Mouse (Mus musculus) embryonic fibroblast, embryonic 13.5 days (primary cell): ENCODE measurements around the gene Aire. TPM values are rescaled to one million over a fixed set of nuclear protein-coding genes. Genes with fewer than 3 reads are reported as not detected.

Experiments used
- H3K27ac ChIP-seq: 2 replicates; pipeline ENCODE4 v1.5.1; 2012; ENCODE audit warnings: low read length, control low read depth, inconsistent platforms; ENCODE audit not compliant: insufficient read depth
- H3K4me1 ChIP-seq: 2 replicates; pipeline ENCODE4 v1.6.1; 2011; ENCODE audit warnings: low read length; ENCODE audit not compliant: control insufficient read depth, insufficient read depth
- H3K4me3 ChIP-seq: 2 replicates; pipeline ENCODE4 v1.5.1; 2011; ENCODE audit warnings: mild to moderate bottlenecking, control low read depth, low read length; ENCODE audit not compliant: insufficient read depth
- CTCF ChIP-seq: IDR thresholded peaks from 2 replicates; pipeline ENCODE4 v1.5.1; 2011; ENCODE audit warnings: mild to moderate bottlenecking, control low read depth, low read length, moderate library complexity, borderline replicate concordance; ENCODE audit not compliant: insufficient read depth
- POLR2A ChIP-seq: IDR thresholded peaks from 2 replicates; pipeline ENCODE4 v1.6.1; 2011; ENCODE audit warnings: low read depth, mild to moderate bottlenecking, control low read depth, low read length, moderate library complexity
- polyA plus RNA-seq: library from polyadenylated mRNA; stranded (reverse); fragments of >200 nt; gene quantifications from 2 replicates; pipeline ENCODE4 v1.2.4, GENCODE M21; 2011; ENCODE audit warnings: low read depth; ENCODE audit not compliant: missing spikeins, insufficient read length

Gene Aire
- polyA plus RNA-seq, 1 experiment = not detected

GRCm38 (mm10) chr10:78079955-78080591 lies 36.7 kb upstream of the Aire start:
- Histone ChIP-seq H3K4me3 (no peak overlapping the region), H3K4me1 (no peaks in the 10 kb centered on the region)
- TF ChIP-seq CTCF (no peak), POLR2A (no peak)

GRCm38 (mm10) chr10:78078276-78078675 lies 34.9 kb upstream of the Aire start:
- no peak overlapping the region for H3K4me3 ChIP-seq
- H3K4me1 ChIP-seq = no peaks in the 10 kb centered on the region
- TF ChIP-seq CTCF = no peak
- TF ChIP-seq POLR2A = no peak
- no peak overlapping the region for H3K27ac ChIP-seq

More at GRCm38 (mm10) chr10:78079955-78080591, 36.7 kb upstream of the Aire start:
- H3K27ac ChIP-seq = no peak overlapping the region

DNA sequence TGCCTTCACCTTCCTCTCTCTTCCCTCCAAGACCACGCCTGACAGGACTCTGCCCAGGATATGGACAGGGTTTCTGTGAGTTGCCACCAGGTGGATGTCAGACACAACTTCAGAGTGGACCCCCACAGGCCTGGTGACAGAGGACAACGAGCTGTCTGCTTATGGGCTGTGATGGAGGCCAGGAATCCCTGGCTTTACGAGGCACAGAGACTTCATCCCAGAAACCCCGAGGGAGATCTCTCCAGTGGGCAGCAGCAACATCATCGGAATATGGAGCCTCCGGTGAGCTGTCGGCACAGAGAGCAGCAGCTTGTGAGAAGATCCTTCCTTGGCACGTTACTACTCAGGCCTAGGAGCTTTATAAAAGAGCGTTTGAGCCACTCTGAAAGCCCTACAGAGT lies 34.5 kb upstream of the Aire start:
- TF ChIP-seq POLR2A (no peak), CTCF (no peak)
- no peak overlapping the region for H3K27ac ChIP-seq
- no peak overlapping the region for H3K4me3 ChIP-seq
- no peaks in the 10 kb centered on the region for H3K4me1 ChIP-seq

- Histone ChIP-seq H3K4me3 (no peak overlapping the region), H3K27ac (no peak overlapping the region), H3K4me1 (no peaks in the 10 kb centered on the region)
- TF ChIP-seq POLR2A = no peak
- TF ChIP-seq CTCF = no peak
Observed at GRCm38 (mm10) chr10:78074977-78075376, 31.6 kb upstream of the Aire start.

DNA sequence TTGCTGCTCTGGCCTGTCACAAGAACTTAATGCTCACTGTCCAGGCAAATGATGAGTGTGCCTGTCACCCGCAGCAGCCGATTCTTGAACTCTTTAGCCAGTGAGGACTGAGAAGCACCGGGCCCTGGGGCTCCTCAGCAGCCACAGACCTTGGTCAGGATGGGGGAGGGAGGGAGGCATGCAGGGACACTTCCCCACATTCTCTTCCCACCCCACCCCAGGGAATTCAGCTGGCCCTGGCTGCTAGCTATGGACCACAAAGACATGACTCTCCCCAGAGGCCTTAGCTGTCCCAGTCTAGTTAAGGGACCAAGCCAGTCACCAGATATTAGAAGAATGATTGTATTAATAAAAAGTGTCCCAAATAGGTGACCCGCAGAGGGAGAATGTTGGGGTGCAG lies 30.7 kb upstream of the Aire start:
- TF ChIP-seq CTCF = no peak
- TF ChIP-seq POLR2A = no peak
- Histone ChIP-seq H3K27ac (no peak overlapping the region), H3K4me3 (no peak overlapping the region)

DNA sequence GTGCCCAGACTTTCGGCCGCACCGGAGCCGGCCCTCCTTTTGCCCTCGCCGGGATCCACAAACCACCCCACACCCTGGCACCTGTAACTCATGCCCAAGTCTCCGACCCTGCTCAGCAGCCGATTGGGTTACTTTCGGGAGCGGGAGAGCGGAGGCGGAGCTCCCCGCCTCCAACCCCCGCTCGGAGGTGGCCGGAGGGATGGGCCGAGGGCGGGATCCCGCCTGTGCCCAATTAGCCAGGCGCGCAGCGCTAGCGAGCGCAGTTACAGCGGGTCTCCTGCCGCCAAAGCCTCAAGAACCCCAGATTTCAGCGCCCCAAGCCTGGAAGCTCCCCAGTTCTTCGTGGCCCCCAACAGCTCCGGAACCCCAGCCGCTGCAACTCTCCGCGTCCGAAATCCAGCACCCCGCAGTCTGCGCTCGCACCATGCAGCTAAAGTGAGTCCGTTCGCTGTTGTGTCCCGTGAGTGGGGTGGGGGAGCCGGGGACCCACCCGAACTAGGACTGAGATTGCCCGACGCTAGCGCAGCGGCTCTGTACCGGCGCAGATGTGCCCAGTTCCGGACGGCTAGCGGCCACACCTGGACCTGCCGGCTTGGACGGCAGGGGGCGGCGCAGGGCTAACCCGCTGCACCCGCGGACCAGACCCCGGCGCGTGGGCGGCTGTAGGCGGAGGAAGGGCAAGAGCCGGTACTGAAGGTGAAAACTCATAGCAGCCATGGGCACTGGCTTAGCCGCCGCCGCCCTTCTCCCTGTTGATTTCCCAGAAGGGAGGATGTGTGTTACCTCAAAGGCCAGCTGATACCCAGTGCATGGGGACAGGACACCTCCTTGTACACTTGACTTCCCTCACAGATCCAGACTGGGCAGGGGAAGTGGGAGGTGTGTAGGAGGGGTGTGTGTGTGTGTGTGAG lies 25.9 kb upstream of the Aire start, which contains the start of gene Icosl:
Icosl (plus strand) TSS at position 202 of the 911 bp plus-strand sequence.
- TF ChIP-seq POLR2A (no peak), CTCF (no peak)
- peak within 1 kb of the TSS; percentile 56 for H3K4me3 ChIP-seq
- 0 out of 2 replicates have a peak, but pooled peaks cover 2% of the 10 kb centered on the region for H3K4me1 ChIP-seq
- H3K27ac ChIP-seq = no peak within 1 kb of the TSS

More for the DNA sequence above, 30.7 kb upstream of the Aire start:
- H3K4me1 ChIP-seq = no peaks in the 10 kb centered on the region

DNA sequence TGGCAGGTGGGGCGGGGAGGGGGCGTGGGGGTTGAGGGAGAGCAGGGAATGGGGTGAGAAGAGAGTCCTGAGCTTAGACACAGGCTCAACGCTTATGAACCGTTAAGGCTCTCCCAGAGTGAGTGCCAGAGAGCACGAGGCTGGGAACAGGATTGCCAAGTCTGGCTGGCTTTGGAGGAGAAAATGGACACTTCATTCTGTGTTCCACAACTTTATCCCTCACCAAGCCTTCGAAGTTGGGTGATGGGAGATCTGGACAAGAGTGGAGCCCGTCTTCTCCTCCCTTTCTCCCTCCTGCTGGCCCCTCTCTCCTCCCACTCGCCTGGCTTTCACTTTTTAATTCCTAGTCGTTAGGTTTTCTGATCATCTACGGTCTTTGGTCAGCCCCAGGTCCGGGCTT lies 25.1 kb upstream of the Aire start:
- TF ChIP-seq POLR2A (no peak), CTCF (no peak)
- H3K4me3 ChIP-seq = peak overlapping the region; percentile 56; the same call in 1 of the 2 replicates

DNA sequence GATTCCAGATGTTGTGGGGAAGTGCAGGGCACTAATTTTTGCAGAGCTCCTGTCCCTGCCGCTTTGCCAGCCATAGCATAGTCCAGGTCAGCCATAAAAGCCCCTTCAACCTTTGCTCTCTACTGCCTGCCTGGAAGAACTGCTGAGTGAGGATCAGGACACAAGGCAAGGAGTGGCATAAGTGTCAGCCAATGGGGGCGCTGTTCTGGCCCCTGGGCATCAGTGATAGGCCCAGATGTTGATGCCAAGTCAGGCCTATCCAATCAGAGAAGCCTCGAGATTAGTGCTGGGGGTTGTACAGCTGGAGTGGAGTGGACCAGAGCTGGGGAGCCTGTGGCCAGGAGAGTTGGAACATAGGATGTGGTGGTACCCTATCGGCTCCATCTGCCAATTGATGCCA lies 23.8 kb upstream of the Aire start:
- Histone ChIP-seq H3K4me3 (no peak overlapping the region), H3K4me1 (0 out of 2 replicates have a peak, but pooled peaks cover 2% of the 10 kb centered on the region), H3K27ac (no peak overlapping the region)
- no peak for TF ChIP-seq CTCF
- no peak for TF ChIP-seq POLR2A

More for the DNA sequence above, 25.1 kb upstream of the Aire start:
- 0 out of 2 replicates have a peak, but pooled peaks cover 2% of the 10 kb centered on the region for H3K4me1 ChIP-seq
- no peak overlapping the region for H3K27ac ChIP-seq

DNA sequence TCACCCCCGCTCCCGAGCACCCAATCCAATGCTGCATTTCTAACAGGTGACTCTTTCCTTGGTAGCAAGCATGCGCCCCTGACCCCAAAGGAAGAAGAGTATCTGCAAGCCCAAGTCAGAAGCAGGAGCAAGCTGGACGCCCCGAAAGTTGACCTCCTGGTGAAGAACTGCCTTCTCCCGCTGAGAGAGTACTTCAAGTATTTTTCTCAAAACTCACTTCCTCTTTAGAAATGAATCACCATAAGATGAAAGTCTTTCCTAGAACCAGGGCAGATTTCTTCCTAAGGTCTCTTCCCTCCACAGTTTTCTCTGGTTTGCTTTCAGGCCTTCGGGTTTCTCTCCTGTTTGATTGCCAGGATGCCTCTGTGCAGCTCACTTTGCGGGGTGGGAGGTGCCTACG lies 19.7 kb upstream of the Aire start:
- no peak overlapping the region for H3K4me3 ChIP-seq
- TF ChIP-seq CTCF (no peak), POLR2A (no peak)
- no peaks in the 10 kb centered on the region for H3K4me1 ChIP-seq
- H3K27ac ChIP-seq = no peak overlapping the region
